Mouse (Mus musculus): Measurements from ENCODE around the gene Zfyve27. TPM values are rescaled to one million over a fixed set of nuclear protein-coding genes. Genes with fewer than 3 reads are reported as not detected.

The Zfyve27 gene
- polyA plus RNA-seq (2015; fragmentation: Illumina TruSeq; extraction: RNeasy Lipid Tissue Mini Kit (QIAGEN cat#74804); ENCODE audit: insufficient read depth, low read depth, low replicate concordance): 7.8 TPM

GRCm38 (mm10) chr19:42163764-42164163, at the start of gene Zfyve27:
Gene Zfyve27 (plus strand): TSS chr19:42163951.

GRCm38 (mm10) chr19:42128787-42129508, 34.8 kb upstream of the Zfyve27 start, which contains the start of gene Avpi1:
Gene Avpi1 (minus strand): TSS chr19:42129059.

DNA sequence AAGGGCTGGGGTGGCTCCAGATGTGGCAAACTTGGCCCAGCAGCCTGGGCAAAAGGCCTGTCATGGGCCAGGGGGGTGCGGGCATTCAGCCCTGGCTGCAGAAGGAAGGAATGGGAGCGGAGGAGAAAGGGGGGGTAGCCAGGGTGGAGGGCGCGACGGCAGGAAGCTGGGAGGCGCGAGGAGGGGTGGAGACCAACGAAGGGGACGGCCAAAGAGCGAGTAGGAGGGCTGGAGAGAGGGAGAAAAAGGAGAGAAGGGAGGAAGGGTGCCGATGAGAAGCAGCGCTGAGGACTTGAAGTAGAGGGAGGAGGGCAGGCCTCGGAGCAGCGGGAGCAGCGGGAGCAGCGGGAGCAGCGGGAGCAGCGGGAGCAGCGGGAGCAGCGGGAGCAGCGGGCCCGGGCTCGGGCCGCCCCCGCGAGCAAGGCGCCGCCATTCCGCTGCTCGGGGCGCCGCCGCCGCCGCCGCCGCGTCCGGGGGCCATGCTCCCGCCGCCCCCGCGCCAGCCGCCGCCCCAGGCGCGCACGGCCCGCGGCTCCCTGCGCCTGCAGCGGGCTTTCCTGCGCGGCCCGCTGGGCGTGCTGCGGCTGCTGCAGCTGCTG, 16.5 kb upstream of the Zfyve27 start, which contains the start of gene Marveld1:
Gene Marveld1, plus strand, starts transcription at position 231 of the 599 bp plus-strand sequence.

DNA sequence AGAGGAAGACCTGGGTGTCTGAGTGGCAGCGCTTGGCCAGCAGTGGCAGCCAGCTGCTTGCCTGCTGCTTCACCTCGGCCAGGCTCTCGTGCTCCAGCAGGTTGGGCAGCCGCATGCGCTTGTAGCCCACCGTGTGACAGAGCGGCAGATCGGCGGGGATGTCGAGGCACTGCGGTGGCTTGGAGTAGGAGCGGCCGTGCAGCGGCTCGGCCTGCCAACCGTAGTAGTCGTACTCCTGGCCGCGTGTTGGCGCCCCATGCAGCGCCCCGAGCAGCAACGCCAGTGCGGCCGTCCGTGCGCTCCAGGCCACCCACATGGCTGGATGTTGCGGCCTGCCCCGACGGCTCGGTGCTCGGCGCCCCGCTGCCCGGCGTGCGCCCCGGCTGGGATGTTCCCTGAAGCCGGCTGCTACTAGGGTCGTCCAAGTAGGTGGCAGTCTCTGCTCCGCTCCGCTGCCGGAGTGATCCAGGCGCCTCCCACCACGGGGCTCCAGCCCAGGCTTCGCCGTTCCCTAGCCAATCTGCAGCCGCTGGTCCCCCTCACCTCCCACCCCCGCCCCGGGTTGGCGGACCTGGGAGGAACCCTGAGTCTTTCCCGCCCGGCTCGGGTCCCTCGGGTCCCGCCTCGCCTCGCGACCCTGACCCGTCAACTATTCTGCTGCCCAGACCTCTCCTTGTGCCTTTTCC, 38.1 kb downstream of the Zfyve27 start, which contains the start of gene Sfrp5:
Gene Sfrp5, minus strand, starts transcription at position 557 of the 686 bp plus-strand sequence.

Other genes with a start within 250 kb of the Zfyve27 start
- 7.2 TPM for gene Exosc1, start 230.5 kb upstream of the Zfyve27 start, polyA plus RNA-seq (2015; fragmentation: Illumina TruSeq; extraction: RNeasy Lipid Tissue Mini Kit (QIAGEN cat#74804); ENCODE audit: insufficient read depth, low read depth, low replicate concordance)
- gene Zdhhc16, start 230.5 kb upstream of the Zfyve27 start, polyA plus RNA-seq (2015; fragmentation: Illumina TruSeq; extraction: RNeasy Lipid Tissue Mini Kit (QIAGEN cat#74804); ENCODE audit: insufficient read depth, low read depth, low replicate concordance): 13.8 TPM
- 12.2 TPM for gene Mms19, start 182.8 kb upstream of the Zfyve27 start, polyA plus RNA-seq (2015; fragmentation: Illumina TruSeq; extraction: RNeasy Lipid Tissue Mini Kit (QIAGEN cat#74804); ENCODE audit: insufficient read depth, low read depth, low replicate concordance)
- gene Ubtd1, start 182.2 kb upstream of the Zfyve27 start, polyA plus RNA-seq (2015; fragmentation: Illumina TruSeq; extraction: RNeasy Lipid Tissue Mini Kit (QIAGEN cat#74804); ENCODE audit: insufficient read depth, low read depth, low replicate concordance): 4.7 TPM
- not detected for gene Ankrd2, start 128.0 kb upstream of the Zfyve27 start, polyA plus RNA-seq (2015; fragmentation: Illumina TruSeq; extraction: RNeasy Lipid Tissue Mini Kit (QIAGEN cat#74804); ENCODE audit: insufficient read depth, low read depth, low replicate concordance)
- 1.3 TPM for gene Hoga1, start 118.3 kb upstream of the Zfyve27 start, polyA plus RNA-seq (2015; fragmentation: Illumina TruSeq; extraction: RNeasy Lipid Tissue Mini Kit (QIAGEN cat#74804); ENCODE audit: insufficient read depth, low read depth, low replicate concordance)
- gene 4933411K16Rik, start 111.7 kb upstream of the Zfyve27 start, polyA plus RNA-seq (2015; fragmentation: Illumina TruSeq; extraction: RNeasy Lipid Tissue Mini Kit (QIAGEN cat#74804); ENCODE audit: insufficient read depth, low read depth, low replicate concordance): not detected
- gene Morn4, start 77.6 kb upstream of the Zfyve27 start, polyA plus RNA-seq (2015; fragmentation: Illumina TruSeq; extraction: RNeasy Lipid Tissue Mini Kit (QIAGEN cat#74804); ENCODE audit: insufficient read depth, low read depth, low replicate concordance): 1.7 TPM
- gene Pi4k2a, start 73.5 kb upstream of the Zfyve27 start, polyA plus RNA-seq (2015; fragmentation: Illumina TruSeq; extraction: RNeasy Lipid Tissue Mini Kit (QIAGEN cat#74804); ENCODE audit: insufficient read depth, low read depth, low replicate concordance): 8.0 TPM
- gene Avpi1, start 34.9 kb upstream of the Zfyve27 start, polyA plus RNA-seq (2015; fragmentation: Illumina TruSeq; extraction: RNeasy Lipid Tissue Mini Kit (QIAGEN cat#74804); ENCODE audit: insufficient read depth, low read depth, low replicate concordance): 3.1 TPM
- 14.6 TPM for gene Marveld1, start 16.6 kb upstream of the Zfyve27 start, polyA plus RNA-seq (2015; fragmentation: Illumina TruSeq; extraction: RNeasy Lipid Tissue Mini Kit (QIAGEN cat#74804); ENCODE audit: insufficient read depth, low read depth, low replicate concordance)
- 4.6 TPM for gene Sfrp5, start 38.3 kb downstream of the Zfyve27 start, polyA plus RNA-seq (2015; fragmentation: Illumina TruSeq; extraction: RNeasy Lipid Tissue Mini Kit (QIAGEN cat#74804); ENCODE audit: insufficient read depth, low read depth, low replicate concordance)
- gene Golga7b, start 83.6 kb downstream of the Zfyve27 start, polyA plus RNA-seq (2015; fragmentation: Illumina TruSeq; extraction: RNeasy Lipid Tissue Mini Kit (QIAGEN cat#74804); ENCODE audit: insufficient read depth, low read depth, low replicate concordance): not detected